Mouse (Mus musculus): ENCODE measurements around the gene Foxp1.

Foxp1 gene

DNA sequence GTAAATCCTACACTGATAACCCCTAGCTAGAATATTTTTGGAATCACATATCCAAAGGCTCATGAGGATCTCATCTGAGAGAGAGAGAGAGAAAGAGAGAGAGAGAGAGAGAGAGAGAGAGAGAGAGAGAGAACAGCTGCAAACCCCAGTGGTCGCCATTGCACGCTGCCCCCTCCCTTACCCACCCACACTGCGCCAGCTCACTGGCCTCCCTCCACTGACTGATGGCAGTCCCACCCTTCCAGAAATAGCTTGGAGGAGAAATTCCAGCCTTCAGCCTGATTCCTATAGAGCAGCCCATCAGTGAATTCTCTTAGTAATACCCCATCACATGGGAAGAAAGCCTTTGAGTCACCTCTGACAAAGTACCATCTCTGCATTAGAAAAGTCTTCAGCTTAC lies 271.3 kb downstream of the Foxp1 start:
- no peak for DNase-seq

DNA sequence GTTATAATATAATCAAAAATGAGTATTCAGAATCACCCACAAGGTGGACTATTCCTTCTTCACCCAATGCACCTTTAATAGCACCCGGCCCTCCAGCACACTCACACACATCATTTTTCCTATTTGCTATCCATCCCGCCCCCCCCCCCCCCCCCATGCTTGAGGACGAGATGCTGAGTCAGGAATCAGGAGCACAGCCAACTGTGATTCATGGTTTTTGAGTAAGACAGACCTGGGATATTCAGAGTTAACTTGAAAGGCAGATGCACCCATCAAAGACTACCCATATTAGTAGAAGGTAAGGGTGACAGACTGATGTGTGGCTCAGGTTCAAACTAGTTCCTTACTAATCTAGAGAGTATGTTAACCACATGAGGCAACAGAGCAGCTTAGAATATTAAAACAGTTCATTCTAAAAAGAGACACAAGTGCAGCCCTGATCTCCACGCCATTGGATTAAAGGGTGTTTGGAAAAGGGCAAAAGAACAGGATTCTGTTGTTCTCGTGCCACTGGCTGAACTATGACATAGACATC lies 273.0 kb downstream of the Foxp1 start:
- no peak for DNase-seq

DNA sequence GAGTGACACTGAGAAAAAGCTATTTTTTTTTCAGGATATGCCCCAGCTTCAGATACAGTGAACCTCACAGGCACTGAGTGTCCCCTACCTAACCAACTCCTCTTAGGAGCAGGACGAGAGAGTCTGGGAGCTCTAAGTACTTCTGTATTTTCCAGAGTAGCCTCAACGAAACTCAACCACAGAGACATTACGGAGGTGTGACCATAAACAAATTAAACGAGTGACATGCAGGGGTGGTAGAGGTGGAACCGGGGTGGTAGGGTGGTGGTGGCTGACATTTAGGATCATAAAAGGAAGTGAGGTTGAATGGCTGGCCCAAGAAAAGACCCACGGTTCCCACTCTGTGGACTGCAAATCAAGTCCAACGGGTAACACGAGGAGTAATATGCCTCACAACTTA lies 274.1 kb downstream of the Foxp1 start:
- no peak for DNase-seq

DNA sequence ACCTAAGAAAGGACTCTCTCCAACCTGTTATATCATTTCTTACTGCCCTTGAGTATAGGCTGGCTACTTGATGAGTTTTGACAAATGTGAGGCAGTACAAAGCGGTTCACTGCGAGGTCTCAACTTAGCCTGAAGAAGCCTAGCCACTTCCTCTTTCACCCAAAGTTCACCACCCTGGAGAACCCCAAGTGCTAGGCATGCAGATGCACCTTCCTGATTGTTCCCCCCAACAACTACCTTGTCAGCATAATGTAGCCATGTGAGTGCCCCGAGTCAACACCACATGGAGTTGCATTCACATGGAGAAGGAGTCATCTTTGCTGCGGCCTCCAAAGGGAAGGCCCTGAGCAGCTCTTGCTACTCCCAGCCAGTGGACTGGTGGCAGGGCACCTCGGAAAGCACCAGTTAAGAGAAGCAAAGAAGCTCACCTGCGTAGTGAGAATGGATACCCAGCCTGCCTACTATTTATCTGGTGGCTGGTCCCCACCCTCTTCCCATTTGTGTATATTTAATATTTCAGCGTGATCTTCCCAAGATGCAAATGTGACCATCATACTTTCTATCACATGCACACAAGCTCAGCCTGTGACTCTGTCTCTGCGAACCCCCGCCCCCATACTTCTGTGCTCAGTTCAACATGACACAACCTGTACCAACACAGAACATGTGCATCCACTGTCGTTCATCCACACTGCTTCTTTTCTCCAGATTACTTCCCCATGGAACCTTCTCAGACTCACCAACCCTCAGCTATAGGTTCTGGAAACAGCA lies 280.7 kb downstream of the Foxp1 start:
- no peak for DNase-seq

GRCm38 (mm10) chr6:99240764-99241163 lies 281.8 kb downstream of the Foxp1 start:
- no peak for DNase-seq

DNA sequence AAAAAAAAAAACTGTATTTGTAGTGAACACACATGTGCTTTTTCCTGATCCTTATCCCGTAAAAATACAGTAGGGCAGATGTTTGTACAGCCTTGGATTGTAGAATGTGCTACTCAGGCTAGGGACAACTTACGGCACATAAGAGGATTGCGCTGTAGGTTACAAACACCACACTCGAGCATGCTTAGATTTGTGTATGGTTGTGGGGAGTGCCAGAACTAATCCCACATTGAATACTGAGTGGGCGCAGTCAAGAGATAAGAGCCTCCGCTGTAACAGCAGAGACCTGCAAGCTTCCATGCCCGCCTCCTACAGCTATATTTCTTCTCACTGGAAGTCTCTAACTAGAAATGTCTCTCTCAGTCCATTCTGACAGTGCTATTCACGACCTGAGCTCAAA lies 286.9 kb downstream of the Foxp1 start:
- no peak for DNase-seq

GRCm38 (mm10) chr6:99233411-99233810 lies 289.1 kb downstream of the Foxp1 start:
- no peak for DNase-seq

- DNase-seq: peak; percentile 10
These were observed 294.1 kb downstream of the Foxp1 start for GRCm38 (mm10) chr6:99228336-99228870.

DNA sequence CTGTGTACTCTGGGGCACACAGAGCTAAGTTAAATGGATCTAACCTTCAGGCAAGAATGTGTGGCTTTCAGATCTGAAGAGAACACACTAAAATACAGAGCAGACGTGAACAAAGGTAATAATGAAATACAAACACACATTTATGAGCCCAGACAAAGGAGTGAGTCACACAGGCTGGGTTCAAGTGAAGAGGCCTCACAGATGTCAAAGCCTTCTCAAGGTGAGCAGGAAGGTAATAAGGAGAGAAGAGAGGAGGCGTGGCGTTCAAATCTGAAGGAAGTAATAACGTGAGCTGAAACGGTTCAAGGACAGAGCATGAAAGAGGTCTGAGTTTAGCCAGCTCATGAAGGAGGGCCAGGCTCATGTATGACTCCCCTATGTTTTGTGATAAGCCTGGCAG lies 301.4 kb downstream of the Foxp1 start:
- no peak for DNase-seq

DNA sequence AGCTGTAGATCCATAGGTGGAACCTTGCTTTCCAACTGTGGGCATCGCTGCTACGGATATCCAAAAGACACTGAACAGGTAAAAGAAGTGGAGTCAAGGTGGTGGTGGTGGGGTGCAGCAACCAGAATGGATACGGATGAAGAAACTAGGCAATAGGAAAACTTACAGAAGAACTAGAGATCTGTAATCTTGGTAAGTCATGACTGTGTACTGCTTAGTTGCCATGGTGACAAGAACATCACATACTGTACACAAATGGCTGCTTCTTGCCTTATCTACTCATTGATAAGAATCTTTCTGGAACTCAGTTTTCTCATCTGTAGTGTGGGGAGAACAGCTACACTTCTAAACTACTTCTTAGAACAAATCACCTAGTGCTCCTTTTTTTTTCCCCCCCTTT lies 302.0 kb downstream of the Foxp1 start:
- no peak for DNase-seq

- no peak for DNase-seq
These were observed 304.7 kb downstream of the Foxp1 start for GRCm38 (mm10) chr6:99217846-99218245.

DNA sequence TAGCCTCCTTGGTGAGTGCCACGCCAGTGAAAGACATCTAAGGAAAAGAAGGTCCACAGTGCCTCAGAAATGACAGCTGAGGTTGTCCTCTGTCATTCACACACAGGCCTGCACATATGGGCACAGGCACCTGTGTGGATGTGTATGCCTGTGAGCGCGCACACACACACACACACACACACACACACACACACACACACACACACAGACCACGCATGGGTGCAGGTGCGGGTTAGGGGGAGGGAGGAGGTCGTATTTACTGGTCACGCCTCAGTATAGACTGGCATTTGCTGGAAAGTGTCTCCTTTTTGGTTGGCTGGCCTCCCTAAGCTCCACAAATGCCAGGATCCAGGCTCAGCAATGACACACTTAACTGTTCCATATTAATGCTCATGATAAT lies 305.4 kb downstream of the Foxp1 start:
- no peak for DNase-seq

- no peak for DNase-seq
These were observed 310.1 kb downstream of the Foxp1 start for GRCm38 (mm10) chr6:99212461-99212860.

- no peak for DNase-seq
These were observed 310.7 kb downstream of the Foxp1 start for GRCm38 (mm10) chr6:99211663-99212333.

DNA sequence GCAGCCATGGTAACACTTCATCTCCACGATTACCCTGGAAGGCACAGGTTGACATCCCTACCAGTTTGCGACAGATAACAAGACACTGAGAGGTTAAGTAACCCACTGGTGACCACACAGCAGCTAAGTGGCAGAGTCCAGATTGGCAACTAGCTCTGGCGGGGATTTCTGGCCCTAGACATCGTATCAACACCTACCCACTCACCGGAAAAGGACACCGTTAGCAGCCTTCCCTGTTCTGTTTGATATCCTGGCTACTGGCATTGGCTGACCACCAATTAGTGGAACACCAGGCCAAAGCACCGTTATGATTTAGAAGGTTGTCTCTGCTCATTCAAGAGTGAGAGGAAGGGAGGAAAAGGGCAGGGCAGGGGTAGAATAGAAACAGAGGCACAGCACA lies 312.4 kb downstream of the Foxp1 start:
- DNase-seq: no peak

DNA sequence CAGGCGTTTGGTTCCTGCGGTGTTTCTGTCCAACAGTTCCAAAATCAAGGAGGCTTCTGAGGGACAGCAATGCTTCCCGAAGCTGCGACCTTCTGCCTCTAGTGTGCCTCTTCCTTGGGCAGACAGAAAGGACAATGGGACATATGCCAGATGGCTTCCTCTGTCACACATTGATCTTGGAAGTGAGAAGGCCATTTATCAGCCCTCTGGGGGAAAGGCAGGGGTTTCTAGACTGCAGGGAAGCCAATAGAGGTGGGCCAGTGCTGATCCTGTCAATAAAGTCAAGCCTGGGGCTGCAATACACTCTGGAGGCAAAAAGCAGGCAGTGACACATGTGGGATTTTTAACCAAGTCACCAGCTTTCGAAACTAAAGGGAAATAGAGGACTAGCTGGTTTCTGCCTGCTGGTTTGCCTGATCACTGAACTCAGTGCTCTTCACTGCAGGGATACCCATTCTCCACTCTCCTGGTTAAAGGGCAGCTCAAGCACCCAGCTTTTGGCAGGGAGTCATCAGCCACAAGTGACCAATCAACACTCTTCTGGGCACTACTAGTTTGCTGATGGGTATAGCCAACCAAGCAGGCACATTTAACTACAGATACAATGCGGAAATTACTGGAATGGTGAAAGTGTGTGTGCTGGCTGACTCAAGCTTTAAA lies 315.2 kb downstream of the Foxp1 start:
- DNase-seq: no peak

DNA sequence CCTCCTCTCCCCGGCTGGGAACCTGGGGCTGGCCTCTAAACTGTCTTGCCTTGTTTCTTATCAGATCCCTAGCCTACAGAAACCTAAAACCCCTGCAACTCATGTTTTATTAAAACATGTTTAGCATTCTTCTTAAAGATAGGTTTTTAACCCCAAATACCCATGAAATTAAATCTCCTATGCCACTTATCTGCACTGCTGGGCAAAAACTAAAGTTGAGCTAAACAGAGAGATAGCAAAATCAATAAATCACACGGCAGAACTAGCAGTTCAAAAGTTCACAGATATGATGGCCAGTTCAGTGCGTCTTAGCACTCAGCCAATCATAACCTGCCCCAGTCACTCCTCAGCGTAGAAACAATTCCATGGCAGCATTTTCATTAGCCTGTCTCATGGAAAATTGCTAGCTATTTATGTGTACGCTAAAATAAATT lies 316.1 kb downstream of the Foxp1 start:
- no peak for DNase-seq

GRCm38 (mm10) chr6:99205587-99206436 lies 316.7 kb downstream of the Foxp1 start:
- DNase-seq: no peak

GRCm38 (mm10) chr6:99204780-99205586 lies 317.5 kb downstream of the Foxp1 start:
- DNase-seq: no peak

DNA sequence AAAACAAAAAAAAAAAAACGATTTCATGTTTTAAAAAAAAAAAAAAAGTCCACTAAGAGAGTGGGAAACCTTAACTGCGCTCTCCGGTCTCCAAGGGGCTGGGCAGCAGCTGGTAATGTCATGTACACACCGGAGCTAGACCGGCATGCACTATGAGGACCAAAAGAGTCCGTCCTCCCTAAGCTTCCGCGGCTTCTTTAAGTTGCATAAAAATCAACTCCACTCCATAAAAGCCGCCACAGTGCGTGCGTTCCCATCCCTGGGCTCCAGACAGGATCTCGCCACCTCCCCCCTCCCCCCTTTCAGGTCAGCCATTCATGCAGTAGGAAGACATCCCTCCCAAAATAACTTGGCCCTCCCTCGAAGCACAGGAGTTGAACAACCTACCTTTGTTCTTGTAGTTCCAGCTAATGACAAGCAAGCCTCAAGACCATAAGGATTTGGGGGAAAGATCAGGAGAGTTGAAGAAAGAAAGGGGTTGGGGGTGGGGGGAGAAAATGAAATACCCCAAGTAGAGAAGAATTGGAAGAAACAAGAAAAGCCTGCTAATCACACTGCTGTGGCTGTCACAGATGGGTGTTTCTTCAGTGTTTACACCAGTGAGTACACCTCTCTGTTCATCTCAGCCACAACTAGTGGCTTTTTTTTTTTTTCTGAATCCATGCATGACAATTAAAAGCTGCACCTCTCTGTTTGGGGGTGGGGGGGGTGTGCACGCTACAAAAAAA lies 318.3 kb downstream of the Foxp1 start:
- no peak for DNase-seq

GRCm38 (mm10) chr6:99203231-99203630 lies 319.3 kb downstream of the Foxp1 start:
- DNase-seq: no peak
